Mouse (Mus musculus) limb, embryonic 14.5 days (tissue): Measurements from ENCODE around the gene Mknk1. TPM values are rescaled to one million over a fixed set of nuclear protein-coding genes. Genes with fewer than 3 reads are reported as not detected.

ENCODE experiments used
- ATAC-seq: fragments of 200-750 bp; cut with Nextera tagmentation; 2 replicates; pipeline ENCODE4 v1.8.0; 2017; ENCODE audit warnings: low read depth, moderate number of reproducible peaks, moderate TSS enrichment; ENCODE audit not compliant: low FRiP score
- DNase-seq: peaks from one replicate; pipeline ENCODE4 v3.0.0-alpha.2; 2015; ENCODE audit warnings: low spot score
- H3K27ac ChIP-seq: fragments of 300-500 bp; sonication (generic); replicated peaks from 2 replicates; pipeline ENCODE4 v1.5.1; 2014; ENCODE audit warnings: low read depth, mild to moderate bottlenecking, low read length, moderate library complexity, mixed read lengths
- H3K27me3 ChIP-seq: fragments of 300-500 bp; sonication (generic); 2 replicates; pipeline ENCODE4 v1.6.1; 2014; ENCODE audit warnings: low read length, mixed read lengths; ENCODE audit not compliant: control insufficient read depth, insufficient read depth
- H3K36me3 ChIP-seq: fragments of 300-500 bp; sonication (generic); 2 replicates; pipeline ENCODE4 v1.6.1; 2014; ENCODE audit warnings: mild to moderate bottlenecking, low read length, moderate library complexity, mixed read lengths; ENCODE audit not compliant: control insufficient read depth, insufficient read depth
- H3K4me1 ChIP-seq: fragments of 300-500 bp; sonication (generic); 2 replicates; pipeline ENCODE4 v1.6.1; 2014; ENCODE audit warnings: antibody characterized with exemption, low read length, mixed read lengths; ENCODE audit not compliant: control insufficient read depth, insufficient read depth
- H3K4me2 ChIP-seq: fragments of 300-500 bp; sonication (generic); replicated peaks from 2 replicates; pipeline ENCODE4 v1.6.1; 2014; ENCODE audit warnings: low read depth, mild to moderate bottlenecking, low read length, moderate library complexity; ENCODE audit not compliant: severe bottlenecking
- H3K4me3 ChIP-seq: fragments of 300-500 bp; sonication (generic); replicated peaks from 2 replicates; pipeline ENCODE4 v1.5.1; 2014; ENCODE audit warnings: low read length
- H3K9ac ChIP-seq: fragments of 300-500 bp; sonication (generic); 2 replicates; pipeline ENCODE4 v1.6.1; 2014; ENCODE audit warnings: mild to moderate bottlenecking, low read depth, low read length, moderate library complexity; ENCODE audit not compliant: severe bottlenecking
- H3K9me3 ChIP-seq: fragments of 300-500 bp; sonication (generic); 2 replicates; pipeline ENCODE4 v1.6.1; 2016; ENCODE audit warnings: low read length; ENCODE audit not compliant: control insufficient read depth
- POLR2A ChIP-seq: fragments of 200-500 bp; IDR thresholded peaks from 2 replicates; pipeline ENCODE4 v1.8.0; 2012; ENCODE audit warnings: inconsistent platforms, mild to moderate bottlenecking, moderate library complexity, borderline replicate concordance; ENCODE audit not compliant: insufficient read depth, insufficient read length; ENCODE audit errors: extremely low read depth
- WGBS: fragments of 180-500 bp; shearing (Covaris S2); extraction: QIAGEN DNeasy Blood & Tissue Kit; methylation state at CpG from one replicate; pipeline ENCODE4 v1.1.7; 2014; 5-methylcytosine and 5-hydroxymethylcytosine counted together
- polyA plus RNA-seq, 2 experiments: library from polyadenylated mRNA; depleted of rRNA in 1 of 2; stranded (reverse) in 1 of 2; unstranded in 1 of 2; fragments of >200 nt; fragmentation: Nextera tagmentation in 1 of 2; extraction: Ambion mirVana in 1 of 2; gene quantifications; 2 replicates each; pipeline versions ENCODE4 v1.2.1 to v1.2.3; 2012 to 2014

The Mknk1 gene
- polyA plus RNA-seq, 2 experiments, result 28.4 to 69.6 TPM

DNA sequence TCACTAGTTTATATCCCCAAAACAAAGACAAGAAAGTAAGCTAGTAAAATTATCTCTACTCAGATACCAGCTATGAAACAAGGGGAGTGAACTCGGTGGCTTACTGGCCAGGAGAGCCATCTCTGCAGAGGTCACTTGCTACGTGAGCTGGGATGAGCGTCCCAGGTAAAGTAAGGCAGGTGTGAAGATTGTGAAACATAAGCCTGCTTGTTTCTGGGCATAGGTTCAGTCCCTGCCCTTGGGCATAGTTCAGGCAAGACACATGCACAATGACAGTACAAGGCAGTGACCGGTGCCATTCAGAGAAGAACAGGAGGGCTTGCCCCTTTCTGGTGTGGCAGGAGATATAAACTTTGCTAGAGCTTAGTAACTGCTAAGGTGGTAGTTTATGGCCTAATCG, 23.4 kb upstream of the Mknk1 start:
- no peak overlapping the region for H3K27ac ChIP-seq
- H3K36me3 ChIP-seq, result peaks cover 41% of the 10 kb centered on the region
- DNase-seq, result no peak
- H3K9me3 ChIP-seq, result no peaks in the 10 kb centered on the region
- WGBS, result 88% methylated on average over 5 of the region's 5 CpGs
- H3K27me3 ChIP-seq, result no peaks in the 10 kb centered on the region
- no peak overlapping the region for H3K4me3 ChIP-seq
- no peak overlapping the region for H3K9ac ChIP-seq
- no peak for ATAC-seq
- TF ChIP-seq POLR2A, result no peak
- H3K4me1 ChIP-seq, result no peaks in the 10 kb centered on the region
- H3K4me2 ChIP-seq, result no peak overlapping the region

DNA sequence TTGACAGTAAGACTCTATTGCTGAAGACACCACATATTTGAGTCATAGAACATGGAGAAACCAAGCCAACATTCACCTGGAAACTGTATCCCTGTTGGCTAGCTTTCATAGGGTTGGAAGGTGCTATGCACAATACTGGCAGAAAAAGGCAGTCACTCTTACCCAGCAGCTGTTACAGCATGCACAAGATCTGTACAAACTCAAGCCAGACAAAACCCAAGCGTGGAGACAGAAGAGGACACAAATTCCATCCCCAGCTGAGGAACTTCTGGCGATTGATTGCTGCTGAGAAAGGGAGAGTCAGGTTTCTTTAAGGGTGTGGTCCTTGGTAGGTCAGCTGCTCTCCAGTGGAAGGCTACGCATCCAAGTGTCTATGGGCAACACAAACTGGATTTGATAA, 18.8 kb upstream of the Mknk1 start:
- Histone ChIP-seq H3K27me3 (no peaks in the 10 kb centered on the region), H3K27ac (no peak overlapping the region), H3K4me2 (no peak overlapping the region), H3K36me3 (0 out of 2 replicates have a peak, but pooled peaks cover 12% of the 10 kb centered on the region), H3K4me3 (no peak overlapping the region), H3K9ac (no peak overlapping the region), H3K4me1 (no peaks in the 10 kb centered on the region), H3K9me3 (no peaks in the 10 kb centered on the region)
- TF ChIP-seq POLR2A, result no peak
- no peak for ATAC-seq
- WGBS, result 72% methylated on average over 3 of the region's 3 CpGs
- DNase-seq, result no peak

DNA sequence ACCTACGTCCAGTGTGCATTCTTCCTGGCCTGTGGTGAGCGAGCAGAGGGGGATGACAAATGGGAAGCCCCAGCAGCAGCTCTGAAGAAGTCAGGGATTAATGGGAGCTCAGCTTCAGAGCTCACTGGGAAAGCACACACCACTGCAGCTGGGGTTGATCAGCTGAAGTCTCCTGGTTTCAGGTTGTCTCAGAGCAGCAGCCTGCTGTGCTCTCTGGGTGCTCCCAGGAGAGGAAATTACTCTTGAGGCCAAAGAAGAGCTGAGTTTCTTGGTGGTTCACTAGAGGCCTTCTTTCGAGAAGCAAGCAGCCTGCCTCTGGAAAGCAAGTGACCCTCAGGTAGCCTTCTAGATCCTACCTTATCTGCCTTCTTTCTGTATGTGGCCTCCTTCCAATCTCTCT, 18.1 kb upstream of the Mknk1 start:
- Histone ChIP-seq H3K36me3 (0 out of 2 replicates have a peak, but pooled peaks cover 5% of the 10 kb centered on the region), H3K27me3 (no peaks in the 10 kb centered on the region), H3K4me3 (no peak overlapping the region), H3K4me2 (no peak overlapping the region), H3K4me1 (no peaks in the 10 kb centered on the region), H3K9ac (no peak overlapping the region), H3K27ac (no peak overlapping the region), H3K9me3 (no peaks in the 10 kb centered on the region)
- no peak for TF ChIP-seq POLR2A
- 67% methylated on average over 3 of the region's 3 CpGs for WGBS
- DNase-seq, result no peak
- no peak for ATAC-seq

GRCm38 (mm10) chr4:115821431-115821830, 17.6 kb upstream of the Mknk1 start:
- ATAC-seq, result no peak
- DNase-seq, result no peak
- no peaks in the 10 kb centered on the region for H3K9me3 ChIP-seq

GRCm38 (mm10) chr4:115821928-115822327, 17.1 kb upstream of the Mknk1 start:
- Histone ChIP-seq H3K27me3 (no peaks in the 10 kb centered on the region), H3K27ac (no peak overlapping the region), H3K4me3 (no peak overlapping the region), H3K36me3 (no peaks in the 10 kb centered on the region), H3K4me1 (no peaks in the 10 kb centered on the region), H3K9me3 (no peaks in the 10 kb centered on the region), H3K9ac (no peak overlapping the region), H3K4me2 (no peak overlapping the region)
- no peak for TF ChIP-seq POLR2A
- WGBS, result 60% methylated on average over 3 of the region's 3 CpGs
- ATAC-seq (no peak), DNase-seq (no peak)

More at GRCm38 (mm10) chr4:115821431-115821830, 17.6 kb upstream of the Mknk1 start:
- Histone ChIP-seq H3K4me3 (no peak overlapping the region), H3K27me3 (no peaks in the 10 kb centered on the region), H3K27ac (no peak overlapping the region), H3K36me3 (no peaks in the 10 kb centered on the region), H3K4me1 (no peaks in the 10 kb centered on the region), H3K9ac (no peak overlapping the region), H3K4me2 (no peak overlapping the region)
- TF ChIP-seq POLR2A, result no peak

- H3K27me3 ChIP-seq, result no peaks in the 10 kb centered on the region
- no peak overlapping the region for H3K27ac ChIP-seq
- ATAC-seq (no peak), DNase-seq (no peak)
- peaks cover 5% of the 10 kb centered on the region for H3K4me1 ChIP-seq
- H3K4me2 ChIP-seq, result no peak overlapping the region
- no peaks in the 10 kb centered on the region for H3K9me3 ChIP-seq
- no peak overlapping the region for H3K9ac ChIP-seq
- no peak for TF ChIP-seq POLR2A
- no peaks in the 10 kb centered on the region for H3K36me3 ChIP-seq
- no peak overlapping the region for H3K4me3 ChIP-seq
- 64% methylated on average over 2 of the region's 2 CpGs for WGBS
Measured at GRCm38 (mm10) chr4:115824178-115824577, 14.8 kb upstream of the Mknk1 start.
